Mouse (Mus musculus) hindbrain, embryonic 12.5 days (tissue): ENCODE measurements around the gene Ephx1. TPM values are rescaled to one million over a fixed set of nuclear protein-coding genes. Genes with fewer than 3 reads are reported as not detected.

Experiments
- ATAC-seq: fragments of 200-750 bp; cut with Nextera tagmentation; 2 replicates; pipeline ENCODE4 v1.8.0; 2017; ENCODE audit warnings: moderate TSS enrichment; ENCODE audit not compliant: low FRiP score
- H3K27ac ChIP-seq: fragments of 300-500 bp; sonication (generic); 2 replicates; pipeline ENCODE4 v1.5.1; 2016; ENCODE audit warnings: mild to moderate bottlenecking
- H3K27me3 ChIP-seq: fragments of 300-500 bp; sonication (generic); 2 replicates; pipeline ENCODE4 v1.6.1; 2016; ENCODE audit warnings: mild to moderate bottlenecking
- H3K36me3 ChIP-seq: fragments of 300-500 bp; sonication (generic); 2 replicates; pipeline ENCODE4 v1.6.1; 2016; ENCODE audit warnings: mild to moderate bottlenecking
- H3K4me1 ChIP-seq: fragments of 300-500 bp; sonication (generic); 2 replicates; pipeline ENCODE4 v1.6.1; 2016
- H3K4me2 ChIP-seq: fragments of 300-500 bp; sonication (generic); replicated peaks from 2 replicates; pipeline ENCODE4 v1.6.1; 2016; ENCODE audit warnings: mild to moderate bottlenecking
- H3K4me3 ChIP-seq: fragments of 300-500 bp; sonication (generic); 2 replicates; pipeline ENCODE4 v1.5.1; 2016; ENCODE audit warnings: mild to moderate bottlenecking
- H3K9ac ChIP-seq: fragments of 300-500 bp; sonication (generic); 2 replicates; pipeline ENCODE4 v1.6.1; 2016; ENCODE audit warnings: mild to moderate bottlenecking, moderate library complexity
- H3K9me3 ChIP-seq: fragments of 300-500 bp; sonication (generic); replicated peaks from 2 replicates; pipeline ENCODE4 v1.6.1; 2016; ENCODE audit warnings: mild to moderate bottlenecking
- WGBS: fragments of 180-500 bp; shearing (Covaris S2); methylation state at CpG from one replicate; pipeline ENCODE4 v1.1.7; 2016; 5-methylcytosine and 5-hydroxymethylcytosine counted together
- polyA plus RNA-seq: library from polyadenylated mRNA; unstranded; fragments of >200 nt; fragmentation: Nextera tagmentation; extraction: Ambion mirVana; gene quantifications from 2 replicates; pipeline ENCODE4 v1.2.1, GENCODE M21; 2016

Gene Ephx1
- polyA plus RNA-seq, 1 experiment from 2014 or later = 2.1 TPM

- H3K4me2 ChIP-seq = no peak overlapping the region
- no peak overlapping the region for H3K4me3 ChIP-seq
- no peaks in the 10 kb centered on the region for H3K27me3 ChIP-seq
- H3K4me1 ChIP-seq = no peaks in the 10 kb centered on the region; the same call in 1 of the 2 replicates
- no peak for ATAC-seq
- no peak overlapping the region for H3K9ac ChIP-seq
- WGBS = 73% methylated on average over 4 of the region's 4 CpGs
- no peaks in the 10 kb centered on the region for H3K36me3 ChIP-seq
- no peaks in the 10 kb centered on the region for H3K9me3 ChIP-seq
- no peak overlapping the region for H3K27ac ChIP-seq
Measured at GRCm38 (mm10) chr1:181010171-181010932, 10.4 kb downstream of the Ephx1 start.

GRCm38 (mm10) chr1:181009754-181010153 lies 10.9 kb downstream of the Ephx1 start:
- no peak for ATAC-seq
- no peak overlapping the region for H3K9ac ChIP-seq
- no peak overlapping the region for H3K4me2 ChIP-seq
- no peaks in the 10 kb centered on the region for H3K4me1 ChIP-seq
- H3K4me3 ChIP-seq = no peak overlapping the region
- H3K27me3 ChIP-seq = no peaks in the 10 kb centered on the region
- no peaks in the 10 kb centered on the region for H3K9me3 ChIP-seq
- H3K36me3 ChIP-seq = no peaks in the 10 kb centered on the region
- H3K27ac ChIP-seq = no peak overlapping the region
- 80% methylated on average over 3 of the region's 3 CpGs for WGBS

GRCm38 (mm10) chr1:181009011-181009590 lies 11.6 kb downstream of the Ephx1 start:
- Histone ChIP-seq H3K4me3 (no peak overlapping the region), H3K9ac (no peak overlapping the region), H3K36me3 (no peaks in the 10 kb centered on the region), H3K27ac (no peak overlapping the region), H3K4me1 (no peaks in the 10 kb centered on the region), H3K27me3 (no peaks in the 10 kb centered on the region), H3K9me3 (no peaks in the 10 kb centered on the region), H3K4me2 (no peak overlapping the region)
- ATAC-seq = no peak
- WGBS = 89% methylated on average over 4 of the region's 4 CpGs

GRCm38 (mm10) chr1:181008266-181008665 lies 12.4 kb downstream of the Ephx1 start:
- Histone ChIP-seq H3K9ac (no peak overlapping the region), H3K36me3 (no peaks in the 10 kb centered on the region), H3K4me1 (no peaks in the 10 kb centered on the region), H3K4me3 (no peak overlapping the region), H3K4me2 (no peak overlapping the region), H3K27ac (no peak overlapping the region), H3K9me3 (no peaks in the 10 kb centered on the region), H3K27me3 (no peaks in the 10 kb centered on the region)
- ATAC-seq = no peak
- WGBS = 96% methylated on average over 2 of the region's 2 CpGs

GRCm38 (mm10) chr1:181007831-181008230 lies 12.9 kb downstream of the Ephx1 start:
- Histone ChIP-seq H3K4me1 (no peaks in the 10 kb centered on the region), H3K9ac (no peak overlapping the region), H3K27ac (no peak overlapping the region), H3K4me2 (no peak overlapping the region), H3K27me3 (no peaks in the 10 kb centered on the region), H3K9me3 (no peaks in the 10 kb centered on the region), H3K36me3 (no peaks in the 10 kb centered on the region), H3K4me3 (no peak overlapping the region)
- no peak for ATAC-seq
- 90% methylated on average over 6 of the region's 6 CpGs for WGBS

GRCm38 (mm10) chr1:181005331-181005730 lies 15.4 kb downstream of the Ephx1 start:
- Histone ChIP-seq H3K27ac (no peak overlapping the region), H3K4me2 (no peak overlapping the region), H3K9me3 (no peaks in the 10 kb centered on the region), H3K4me3 (no peak overlapping the region), H3K27me3 (0 out of 2 replicates have a peak, but pooled peaks cover 3% of the 10 kb centered on the region), H3K36me3 (no peaks in the 10 kb centered on the region), H3K4me1 (peaks cover 7% of the 10 kb centered on the region), H3K9ac (no peak overlapping the region)
- 87% methylated on average over 8 of the region's 8 CpGs for WGBS
- no peak for ATAC-seq

- no peak overlapping the region for H3K9ac ChIP-seq
- H3K4me2 ChIP-seq = no peak overlapping the region
- H3K27ac ChIP-seq = no peak overlapping the region
- 82% methylated on average over 2 of the region's 2 CpGs for WGBS
- no peaks in the 10 kb centered on the region for H3K9me3 ChIP-seq
- H3K4me3 ChIP-seq = no peak overlapping the region
- H3K4me1 ChIP-seq = peaks cover 10% of the 10 kb centered on the region
- 0 out of 2 replicates have a peak, but pooled peaks cover 3% of the 10 kb centered on the region for H3K27me3 ChIP-seq
- H3K36me3 ChIP-seq = no peaks in the 10 kb centered on the region
- no peak for ATAC-seq
Measured at GRCm38 (mm10) chr1:181003790-181004189, 16.9 kb downstream of the Ephx1 start.

GRCm38 (mm10) chr1:181001621-181002020 lies 19.1 kb downstream of the Ephx1 start:
- Histone ChIP-seq H3K27ac (no peak overlapping the region), H3K9ac (no peak overlapping the region), H3K9me3 (no peaks in the 10 kb centered on the region), H3K4me1 (peaks cover 10% of the 10 kb centered on the region), H3K27me3 (0 out of 2 replicates have a peak, but pooled peaks cover 3% of the 10 kb centered on the region), H3K4me2 (no peak overlapping the region), H3K36me3 (no peaks in the 10 kb centered on the region), H3K4me3 (no peak overlapping the region)
- 90% methylated on average over 3 of the region's 3 CpGs for WGBS
- ATAC-seq = no peak

GRCm38 (mm10) chr1:181001217-181001616 lies 19.5 kb downstream of the Ephx1 start:
- Histone ChIP-seq H3K9me3 (no peaks in the 10 kb centered on the region), H3K4me2 (no peak overlapping the region), H3K4me3 (no peak overlapping the region), H3K27ac (no peak overlapping the region), H3K27me3 (0 out of 2 replicates have a peak, but pooled peaks cover 3% of the 10 kb centered on the region), H3K9ac (no peak overlapping the region), H3K4me1 (peaks cover 10% of the 10 kb centered on the region), H3K36me3 (no peaks in the 10 kb centered on the region)
- no peak for ATAC-seq
- WGBS = 93% methylated on average over 3 of the region's 3 CpGs

GRCm38 (mm10) chr1:181000501-181001092 lies 20.1 kb downstream of the Ephx1 start:
- Histone ChIP-seq H3K4me2 (no peak overlapping the region), H3K36me3 (no peaks in the 10 kb centered on the region), H3K4me1 (peaks cover 10% of the 10 kb centered on the region), H3K4me3 (no peak overlapping the region), H3K9ac (no peak overlapping the region), H3K27ac (no peak overlapping the region), H3K27me3 (0 out of 2 replicates have a peak, but pooled peaks cover 3% of the 10 kb centered on the region), H3K9me3 (no peaks in the 10 kb centered on the region)
- no peak for ATAC-seq
- 50% methylated on average over 10 of the region's 10 CpGs for WGBS

- Histone ChIP-seq H3K9ac (no peak overlapping the region), H3K27me3 (no peaks in the 10 kb centered on the region), H3K36me3 (no peaks in the 10 kb centered on the region), H3K4me3 (no peak overlapping the region), H3K27ac (no peak overlapping the region), H3K4me1 (no peaks in the 10 kb centered on the region), H3K9me3 (no peaks in the 10 kb centered on the region), H3K4me2 (no peak overlapping the region)
- ATAC-seq = no peak
- WGBS = 60% methylated on average over 3 of the region's 3 CpGs
Measured at GRCm38 (mm10) chr1:180992142-180992541, 28.6 kb downstream of the Ephx1 start.

GRCm38 (mm10) chr1:180990671-180991070 lies 30.0 kb downstream of the Ephx1 start:
- no peak for ATAC-seq
- Histone ChIP-seq H3K4me2 (no peak overlapping the region), H3K36me3 (no peaks in the 10 kb centered on the region), H3K27me3 (no peaks in the 10 kb centered on the region), H3K4me3 (no peak overlapping the region), H3K9me3 (no peaks in the 10 kb centered on the region), H3K4me1 (no peaks in the 10 kb centered on the region), H3K9ac (no peak overlapping the region), H3K27ac (no peak overlapping the region)
- 61% methylated on average over 3 of the region's 3 CpGs for WGBS
